Mouse (Mus musculus): ENCODE measurements around the gene Clec2i.

- TF ChIP-seq CTCF (IDR thresholded peaks at IDR 0.05; ENCODE audit: low read depth) = no peak
- TF ChIP-seq EP300 (IDR thresholded peaks at IDR 0.05; ENCODE audit: low read depth) = no peak
These were observed 45.7 kb downstream of the Clec2i start for GRCm38 (mm10) chr6:128933050-128933449.

All from heart, postnatal 0 days (tissue).